Mouse (Mus musculus) erythroblast, adult 5-6 weeks (primary cell): Measurements from ENCODE around the gene Tdpoz5. TPM values are rescaled to one million over a fixed set of nuclear protein-coding genes. Genes with fewer than 3 reads are reported as not detected.
"Not testable (repeated sequence)": the region's sequence is repeated elsewhere in the genome, so short reads cannot be mapped to it uniquely, and the experiment has no call there.

Experiments
- ATAC-seq: replicated peaks from 2 replicates; pipeline ENCODE4 v1.8.0; 2016; ENCODE audit warnings: moderate number of reproducible peaks, mild to moderate bottlenecking, moderate TSS enrichment, inconsistent platforms; ENCODE audit not compliant: poor library complexity, low FRiP score, severe bottlenecking
- total RNA-seq, 2 experiments: library from RNA; stranded (forward) in 1 of 2; stranded (reverse) in 1 of 2; fragments of 150-400 nt in 1 of 2; fragments of 200-764, 138-1000 nt in 1 of 2; gene quantifications; 2 replicates each; pipeline versions ENCODE4 v1.2.3 to v1.2.4; 2015 to 2017; ENCODE audit warnings: low replicate concordance in 2 of 2

Gene Tdpoz5
- total RNA-seq (2015; ENCODE audit: low replicate concordance) (not detected in 2 replicates), total RNA-seq (2017; ENCODE audit: low replicate concordance) (not detected in 2 replicates)

DNA sequence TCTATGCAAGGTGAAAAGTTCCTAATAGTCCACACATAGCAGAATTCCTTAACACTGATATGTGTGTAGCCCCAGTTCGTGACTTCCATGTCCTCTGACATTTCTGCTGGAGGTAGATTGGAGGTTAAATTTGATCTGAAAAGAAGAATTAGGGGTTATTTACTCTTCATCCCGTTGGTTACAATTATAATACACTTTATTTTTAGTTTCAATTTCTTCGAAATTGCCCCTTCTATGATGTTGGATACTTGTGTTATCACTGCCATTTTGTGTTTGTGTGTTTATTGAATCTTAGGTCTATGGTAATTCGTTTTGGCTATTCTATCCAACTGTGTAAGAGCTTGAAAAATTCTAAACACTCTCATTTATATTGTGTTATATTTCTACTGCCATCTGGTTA is at the start of gene Tdpoz5:
TSS of gene Tdpoz5 (minus strand) at position 101 of the 400 bp plus-strand sequence.
- not testable (repeated sequence) for ATAC-seq

DNA sequence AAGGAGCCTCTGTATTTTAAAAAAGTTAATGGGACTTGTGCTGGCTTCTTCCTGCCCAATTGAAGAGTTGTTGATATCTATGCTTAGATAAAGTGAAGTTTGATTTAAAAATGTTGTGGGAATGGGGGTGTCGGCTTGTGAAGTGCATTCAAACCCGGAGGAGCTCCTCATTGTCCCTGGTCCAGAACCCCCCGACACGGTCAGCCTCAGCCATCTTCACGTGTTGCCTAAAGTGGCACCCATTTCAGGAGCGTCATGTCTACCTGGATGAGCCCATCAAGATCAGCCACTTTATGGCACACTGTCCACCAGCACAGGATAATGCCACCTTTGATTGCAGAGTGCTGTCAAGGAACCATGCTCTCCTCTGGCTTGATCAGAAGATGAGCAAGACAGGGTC is 7.8 kb upstream of the Tdpoz5 start:
- ATAC-seq: not testable (repeated sequence)

- ATAC-seq: not testable (repeated sequence)
Observed at GRCm38 (mm10) chr3:93943443-93943842, 17.7 kb downstream of the Tdpoz5 start, which contains the start of gene Gm9117. Gm9117 (minus strand) TSS chr3:93943543.

DNA sequence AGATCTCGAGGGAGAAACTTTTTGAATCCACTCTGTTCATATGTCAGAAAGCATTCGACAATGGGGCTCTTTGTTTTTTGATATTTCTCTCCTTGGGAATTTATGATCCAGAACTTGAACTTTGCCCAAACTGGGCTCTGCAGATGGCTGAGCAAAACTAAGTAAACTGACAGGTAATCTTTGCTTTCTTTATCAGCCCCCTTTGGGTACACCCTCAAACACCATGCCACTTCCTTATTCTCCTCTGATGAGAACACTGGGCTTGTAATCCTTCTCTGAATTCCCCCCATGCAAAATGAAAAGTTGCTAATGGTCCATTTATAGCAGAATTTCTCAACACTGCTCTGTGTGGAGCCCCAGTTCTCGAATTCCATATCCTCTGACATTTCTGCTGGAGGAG is 22.7 kb downstream of the Tdpoz5 start:
- not testable (repeated sequence) for ATAC-seq

Other genes with a start within 250 kb of the Tdpoz5 start
- gene Gm5773, start 188.3 kb downstream of the Tdpoz5 start, total RNA-seq (2015; ENCODE audit: low replicate concordance): not detected in 2 replicates
- gene Gm5773, start 188.3 kb downstream of the Tdpoz5 start, total RNA-seq (2017; ENCODE audit: low replicate concordance): not detected in 2 replicates
- not detected in 2 replicates for gene Tdpoz4, start 164.9 kb downstream of the Tdpoz5 start, total RNA-seq (2015; ENCODE audit: low replicate concordance)
- gene Tdpoz4, start 164.9 kb downstream of the Tdpoz5 start, total RNA-seq (2017; ENCODE audit: low replicate concordance): not detected in 2 replicates
- gene Tdpoz3, start 135.3 kb downstream of the Tdpoz5 start, total RNA-seq (2015; ENCODE audit: low replicate concordance): not detected in 2 replicates
- gene Tdpoz3, start 135.3 kb downstream of the Tdpoz5 start, total RNA-seq (2017; ENCODE audit: low replicate concordance): not detected in 2 replicates
- not detected in 2 replicates for gene Gm9117, start 17.8 kb downstream of the Tdpoz5 start, total RNA-seq (2015; ENCODE audit: low replicate concordance)
- not detected in 2 replicates for gene Gm9117, start 17.8 kb downstream of the Tdpoz5 start, total RNA-seq (2017; ENCODE audit: low replicate concordance)
- not detected in 2 replicates for gene Gm9125, start 93.6 kb upstream of the Tdpoz5 start, total RNA-seq (2015; ENCODE audit: low replicate concordance)
- gene Gm9125, start 93.6 kb upstream of the Tdpoz5 start, total RNA-seq (2017; ENCODE audit: low replicate concordance): not detected in 2 replicates
- not detected in 2 replicates for gene Gm10697, start 111.3 kb upstream of the Tdpoz5 start, total RNA-seq (2015; ENCODE audit: low replicate concordance)
- not detected in 2 replicates for gene Gm10697, start 111.3 kb upstream of the Tdpoz5 start, total RNA-seq (2017; ENCODE audit: low replicate concordance)
- not detected in 2 replicates for gene Gm10696, start 216.9 kb upstream of the Tdpoz5 start, total RNA-seq (2015; ENCODE audit: low replicate concordance)
- gene Gm10696, start 216.9 kb upstream of the Tdpoz5 start, total RNA-seq (2017; ENCODE audit: low replicate concordance): not detected in 2 replicates
- not detected in 2 replicates for gene Gm5286, start 235.4 kb upstream of the Tdpoz5 start, total RNA-seq (2015; ENCODE audit: low replicate concordance)
- not detected in 2 replicates for gene Gm5286, start 235.4 kb upstream of the Tdpoz5 start, total RNA-seq (2017; ENCODE audit: low replicate concordance)